Mouse (Mus musculus) kidney, embryonic 14.5 days (tissue): ENCODE results near the gene Ak9. TPM values are rescaled to one million over a fixed set of nuclear protein-coding genes. Genes with fewer than 3 reads are reported as not detected.
A peak's percentile ranks its signal among the peaks of the same experiment; 100 is the strongest.

Experiments used
- ATAC-seq: fragments of 200-750 bp; cut with Nextera tagmentation; 2 replicates; pipeline ENCODE4 v1.8.0; 2017; ENCODE audit warnings: moderate number of reproducible peaks, mild to moderate bottlenecking, moderate TSS enrichment, moderate library complexity; ENCODE audit not compliant: low FRiP score, low TSS enrichment
- H3K27ac ChIP-seq: fragments of 300-500 bp; sonication (generic); 2 replicates; pipeline ENCODE4 v1.5.1; 2014; ENCODE audit warnings: low read depth, mild to moderate bottlenecking, low read length, moderate library complexity, mixed read lengths
- H3K27me3 ChIP-seq: fragments of 300-500 bp; sonication (generic); 2 replicates; pipeline ENCODE4 v1.6.1; 2014; ENCODE audit warnings: mild to moderate bottlenecking, low read length; ENCODE audit not compliant: control insufficient read depth, insufficient read depth
- H3K36me3 ChIP-seq: fragments of 300-500 bp; sonication (generic); 2 replicates; pipeline ENCODE4 v1.6.1; 2014; ENCODE audit warnings: low read length, mixed read lengths; ENCODE audit not compliant: control insufficient read depth, insufficient read depth
- H3K4me1 ChIP-seq: fragments of 300-500 bp; sonication (generic); 2 replicates; pipeline ENCODE4 v1.6.1; 2014; ENCODE audit warnings: low read length, mixed read lengths; ENCODE audit not compliant: control insufficient read depth, insufficient read depth
- H3K4me2 ChIP-seq: fragments of 300-500 bp; sonication (generic); replicated peaks from 2 replicates; pipeline ENCODE4 v1.6.1; 2014; ENCODE audit warnings: low read depth, mild to moderate bottlenecking, low read length
- H3K4me3 ChIP-seq: fragments of 300-500 bp; sonication (generic); 2 replicates; pipeline ENCODE4 v1.5.1; 2014; ENCODE audit warnings: mild to moderate bottlenecking, low read length
- H3K9ac ChIP-seq: fragments of 300-500 bp; sonication (generic); 2 replicates; pipeline ENCODE4 v1.6.1; 2014; ENCODE audit warnings: low read depth, mild to moderate bottlenecking, low read length, moderate library complexity
- H3K9me3 ChIP-seq: fragments of 300-500 bp; sonication (generic); 2 replicates; pipeline ENCODE4 v1.6.1; 2016; ENCODE audit warnings: low read length; ENCODE audit not compliant: control insufficient read depth
- WGBS: fragments of 180-500 bp; shearing (Covaris S2); extraction: QIAGEN DNeasy Blood & Tissue Kit; methylation state at CpG from one replicate; pipeline ENCODE4 v1.1.7; 2014; 5-methylcytosine and 5-hydroxymethylcytosine counted together
- polyA plus RNA-seq: library from polyadenylated mRNA; unstranded; fragments of >200 nt; fragmentation: Nextera tagmentation; extraction: Ambion mirVana; gene quantifications from 2 replicates; pipeline ENCODE4 v1.2.1, GENCODE M21; 2014

Ak9 gene
- polyA plus RNA-seq, 1 experiment from 2014 or later = not detected

DNA sequence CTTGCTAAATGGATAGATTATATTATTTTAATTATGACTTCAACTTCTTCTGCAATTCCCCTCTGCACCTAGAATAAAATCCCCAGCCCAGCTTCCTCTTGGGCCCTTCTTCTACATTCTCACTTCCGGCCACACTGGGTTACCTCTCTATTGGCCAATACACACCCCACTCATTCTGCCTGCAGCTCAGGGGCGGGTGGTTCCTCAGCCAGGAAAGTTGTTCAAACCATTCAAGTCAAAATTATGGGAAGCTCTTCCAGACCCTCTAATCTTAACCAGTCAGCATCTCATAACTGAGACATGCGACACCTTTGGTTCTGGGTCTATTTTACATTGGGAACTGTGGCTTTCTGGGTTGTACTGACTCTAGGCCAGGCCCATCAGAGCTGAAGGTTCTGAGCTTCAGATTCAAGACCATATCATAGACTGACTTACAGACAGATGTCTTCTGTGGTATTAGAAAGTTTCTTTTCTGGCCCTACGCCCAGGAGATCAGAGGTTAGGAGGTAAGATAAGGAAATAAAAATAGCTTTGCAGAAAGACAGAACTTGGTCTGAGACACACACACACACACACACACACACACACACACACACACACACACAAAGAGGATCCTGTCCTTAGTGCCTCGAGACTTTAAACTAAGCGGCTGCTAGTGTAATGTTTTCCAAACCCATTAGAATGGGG is 170.1 kb downstream of the Ak9 start:
- Histone ChIP-seq H3K27me3 (no peaks in the 10 kb centered on the region), H3K36me3 (no peaks in the 10 kb centered on the region), H3K4me3 (no peak overlapping the region), H3K9me3 (no peaks in the 10 kb centered on the region), H3K9ac (no peak overlapping the region), H3K27ac (no peak overlapping the region), H3K4me2 (no peak overlapping the region), H3K4me1 (0 out of 2 replicates have a peak, but pooled peaks cover 9% of the 10 kb centered on the region)
- 88% methylated on average over 6 of the region's 6 CpGs for WGBS
- ATAC-seq = no peak

DNA sequence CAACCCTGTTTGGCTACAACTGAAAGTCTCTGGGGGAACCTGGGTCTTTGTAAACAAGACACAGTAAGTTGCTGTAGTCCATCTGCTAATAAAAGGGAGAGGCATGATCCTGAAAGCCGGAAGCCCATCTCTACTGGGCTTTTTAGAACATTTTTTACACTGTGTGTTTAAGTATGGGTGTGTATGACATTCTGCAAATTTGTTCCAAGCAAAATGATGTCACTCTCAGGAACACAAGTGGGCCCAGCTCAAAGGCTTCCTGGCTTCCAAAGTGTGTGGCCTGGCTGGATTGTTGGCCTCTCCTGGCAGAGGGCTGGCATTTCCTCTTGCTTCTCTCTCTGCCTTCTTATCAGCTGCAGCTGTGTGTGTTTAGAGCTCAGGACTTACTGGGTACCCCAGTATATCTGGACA is 171.2 kb downstream of the Ak9 start:
- no peak overlapping the region for H3K27ac ChIP-seq
- H3K9ac ChIP-seq = no peak overlapping the region
- no peak overlapping the region; the same call in 1 of the 2 replicates for H3K4me2 ChIP-seq
- no peak overlapping the region for H3K4me3 ChIP-seq
- 0 out of 2 replicates have a peak, but pooled peaks cover 9% of the 10 kb centered on the region for H3K4me1 ChIP-seq
- ATAC-seq = no peak
- 65% methylated on average over 1 of the region's 1 CpGs for WGBS
- no peaks in the 10 kb centered on the region for H3K27me3 ChIP-seq
- no peaks in the 10 kb centered on the region for H3K9me3 ChIP-seq
- no peaks in the 10 kb centered on the region; the same call in 1 of the 2 replicates for H3K36me3 ChIP-seq

DNA sequence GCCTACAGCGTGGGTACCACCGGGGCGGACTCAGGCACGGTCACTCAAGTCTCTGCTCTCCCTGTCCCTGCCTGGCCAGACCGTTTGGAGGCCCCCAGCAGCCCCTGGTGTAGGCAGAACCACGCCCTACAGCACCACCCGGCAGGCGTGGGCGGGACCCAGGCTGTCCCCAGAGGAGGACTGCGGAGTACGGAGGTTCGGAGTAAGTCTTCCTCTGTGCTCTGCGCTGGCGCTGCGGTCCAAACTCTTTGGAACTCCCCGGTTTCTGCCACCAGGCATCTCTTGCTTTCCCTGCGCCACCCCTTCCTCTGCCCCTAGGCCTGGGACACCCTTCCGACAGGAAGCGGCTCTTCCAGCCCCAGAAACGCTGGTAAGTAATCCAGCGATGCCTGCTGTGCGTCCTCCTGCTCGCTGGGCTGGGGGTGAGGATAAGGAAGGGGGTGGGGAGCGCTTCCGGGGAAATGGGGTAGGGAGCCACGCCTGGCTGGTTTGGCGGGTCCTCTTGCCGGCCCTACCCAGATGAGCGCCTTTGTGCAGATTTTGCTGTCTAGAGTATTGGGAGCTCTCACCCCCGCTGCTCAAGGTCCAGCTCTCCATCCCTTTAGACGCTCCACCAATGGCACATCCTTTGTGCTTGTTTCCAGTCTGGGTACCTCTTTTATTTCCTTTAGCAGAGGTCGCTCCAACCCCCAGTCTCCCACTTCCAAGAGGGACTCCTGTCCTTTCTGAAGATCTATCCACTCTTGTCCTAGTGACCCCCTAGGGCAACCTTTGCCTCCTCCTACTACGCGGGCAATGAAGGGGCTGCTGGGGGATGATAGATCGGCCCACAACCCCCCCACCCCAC is 172.6 kb downstream of the Ak9 start, which contains the start of gene Mical1:
Gene Mical1 (plus strand): TSS at position 144 of the 847 bp plus-strand sequence.
- Histone ChIP-seq H3K9ac (peak within 1 kb of the TSS; percentile 67), H3K4me1 (0 out of 2 replicates have a peak, but pooled peaks cover 9% of the 10 kb centered on the region)
- ATAC-seq = peak; percentile 86

DNA sequence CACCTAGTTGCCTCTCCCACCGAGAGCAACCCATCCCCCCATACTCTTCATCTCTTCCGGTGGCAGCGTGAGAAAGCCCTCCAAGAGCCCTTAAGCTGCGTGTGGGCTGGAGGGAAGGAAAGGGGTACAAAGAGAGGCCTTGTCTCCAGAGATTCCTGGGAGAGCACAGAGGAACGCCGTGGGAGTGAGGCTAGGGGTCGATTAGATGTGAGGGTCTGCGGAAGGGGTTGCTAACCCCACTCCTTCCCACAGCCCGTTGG is 173.2 kb downstream of the Ak9 start:
- peak overlapping the region; percentile 59; the same call in 1 of the 2 replicates for H3K27ac ChIP-seq
- peak overlapping the region; percentile 85 for H3K4me2 ChIP-seq
- H3K9me3 ChIP-seq = no peaks in the 10 kb centered on the region
- H3K27me3 ChIP-seq = no peaks in the 10 kb centered on the region
- ATAC-seq = peak; percentile 4; the same call in 1 of the 2 replicates
- peaks cover 8% of the 10 kb centered on the region; the same call in 1 of the 2 replicates for H3K36me3 ChIP-seq
- H3K9ac ChIP-seq = peak overlapping the region; percentile 67
- peak overlapping the region; percentile 52 for H3K4me3 ChIP-seq
- 0 out of 2 replicates have a peak, but pooled peaks cover 9% of the 10 kb centered on the region for H3K4me1 ChIP-seq
- 0% methylated on average over 9 of the region's 9 CpGs for WGBS

More for the DNA sequence above, 172.6 kb downstream of the Ak9 start, which contains the start of gene Mical1:
- Histone ChIP-seq H3K36me3 (peaks cover 6% of the 10 kb centered on the region; the same call in 1 of the 2 replicates), H3K4me3 (peak within 1 kb of the TSS; percentile 52), H3K27ac (peak within 1 kb of the TSS; percentile 59), H3K4me2 (peak within 1 kb of the TSS; percentile 85), H3K9me3 (no peaks in the 10 kb centered on the region), H3K27me3 (no peaks in the 10 kb centered on the region)
- WGBS = under 1% methylated on average over 30 of the region's 35 CpGs

DNA sequence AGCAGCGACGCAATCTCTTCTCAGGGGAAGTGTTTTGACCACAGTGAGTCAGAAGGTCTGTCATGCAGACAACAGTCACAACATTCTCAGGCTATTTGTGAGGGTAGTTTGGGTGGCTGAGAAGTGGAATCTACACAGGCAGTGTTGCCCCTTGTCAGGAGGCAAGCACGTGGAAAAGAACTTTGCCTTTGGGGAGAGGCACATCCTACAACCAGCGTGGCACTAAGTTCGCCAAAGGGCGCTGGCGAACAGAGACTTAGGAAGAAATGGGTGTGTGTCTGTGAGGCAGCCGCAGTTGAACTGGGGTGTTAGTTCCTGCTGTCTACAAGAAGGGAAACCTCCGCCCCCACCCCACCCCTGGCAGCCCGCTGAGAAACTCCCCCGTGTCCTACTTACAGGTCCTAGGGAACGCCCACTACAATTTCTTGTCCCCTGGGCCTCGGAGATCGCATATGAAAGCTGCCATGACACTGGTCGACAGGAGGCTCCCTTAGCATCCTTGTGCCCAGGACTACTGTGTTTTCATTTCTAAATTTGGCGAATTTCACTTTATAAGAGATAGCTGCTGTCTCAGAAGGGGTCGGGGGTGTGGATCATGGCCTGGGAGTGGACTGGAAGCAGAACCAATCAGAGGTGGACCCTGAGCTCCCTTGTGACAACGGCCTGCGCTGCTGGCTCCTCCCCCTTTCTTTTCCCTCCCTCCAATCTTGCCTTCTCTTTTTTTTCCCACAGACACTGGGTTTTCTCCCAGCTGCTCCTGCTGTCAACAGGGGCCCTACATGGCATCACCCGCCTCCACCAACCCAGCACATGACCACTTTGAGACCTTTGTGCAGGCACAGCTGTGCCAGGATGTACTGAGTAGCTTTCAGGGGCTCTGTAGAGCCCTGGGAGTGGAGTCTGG is 173.8 kb downstream of the Ak9 start:
- ATAC-seq = peak; percentile 83
- Histone ChIP-seq H3K4me2 (peak overlapping the region; percentile 85), H3K4me3 (peak overlapping the region; percentile 52), H3K27me3 (no peaks in the 10 kb centered on the region), H3K27ac (peak overlapping the region; percentile 59; the same call in 1 of the 2 replicates), H3K9ac (peak overlapping the region; percentile 67), H3K9me3 (no peaks in the 10 kb centered on the region), H3K36me3 (peaks cover 14% of the 10 kb centered on the region), H3K4me1 (0 out of 2 replicates have a peak, but pooled peaks cover 9% of the 10 kb centered on the region)
- WGBS = 4% methylated on average over 20 of the region's 20 CpGs

DNA sequence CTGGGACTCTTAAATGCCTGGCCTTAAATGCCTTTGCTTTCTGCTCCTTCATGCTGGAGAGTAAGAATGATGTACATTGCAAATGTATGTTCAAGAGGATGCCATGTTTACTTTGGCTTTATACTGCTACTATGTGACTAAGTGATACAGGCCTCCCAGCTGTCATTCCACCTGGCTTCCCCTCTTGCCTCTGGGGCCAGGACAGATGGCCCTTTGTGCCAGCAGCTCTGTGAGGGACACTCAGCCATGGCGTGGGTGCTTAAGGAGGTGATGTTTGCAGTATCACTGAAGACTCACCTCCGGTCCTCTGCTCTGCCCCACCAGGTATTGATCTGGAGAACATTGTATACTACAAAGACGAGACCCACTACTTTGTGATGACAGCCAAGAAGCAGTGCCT is 176.2 kb downstream of the Ak9 start:
- ATAC-seq = no peak

DNA sequence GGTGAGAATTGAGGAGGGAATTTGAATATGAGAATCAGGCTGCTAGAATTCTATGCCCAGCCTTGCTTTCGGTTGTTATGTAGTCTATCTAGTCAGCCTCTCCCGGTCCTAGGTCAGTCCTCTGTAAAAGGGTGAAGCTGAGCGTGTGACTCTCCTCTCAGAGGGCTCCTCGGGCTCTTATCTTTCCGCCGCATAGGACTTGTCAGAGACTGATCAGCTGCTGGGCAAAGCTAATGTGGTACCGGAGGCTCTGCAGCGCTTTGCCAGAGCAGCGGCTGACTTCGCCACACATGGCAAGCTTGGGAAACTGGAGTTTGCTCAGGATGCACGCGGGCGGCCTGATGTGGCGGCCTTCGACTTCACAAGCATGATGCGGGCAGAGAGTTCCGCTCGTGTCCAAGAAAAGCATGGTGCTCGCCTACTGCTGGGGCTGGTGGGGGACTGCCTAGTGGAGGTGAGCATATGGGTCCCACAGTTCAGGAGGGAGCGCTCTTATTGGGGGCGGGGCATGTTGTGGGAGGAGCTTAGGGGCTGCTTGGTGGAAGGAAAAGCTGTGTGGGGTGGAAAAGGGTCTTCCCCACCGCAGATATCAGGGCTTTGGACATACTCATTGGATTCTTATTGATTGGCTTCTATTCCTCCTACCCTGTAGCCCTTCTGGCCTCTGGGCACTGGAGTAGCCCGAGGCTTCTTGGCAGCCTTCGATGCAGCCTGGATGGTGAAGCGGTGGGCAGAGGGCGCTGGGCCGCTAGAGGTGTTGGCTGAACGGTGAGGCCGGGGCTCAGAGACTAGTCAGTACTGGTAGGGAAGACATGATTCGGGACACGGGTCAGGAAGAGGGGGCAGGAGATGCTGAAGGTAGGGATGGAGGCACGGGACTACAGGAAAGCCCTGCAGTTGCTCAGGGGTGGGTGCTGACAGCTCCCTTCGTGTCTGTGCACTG is 177.4 kb downstream of the Ak9 start:
- Histone ChIP-seq H3K9ac (no peak overlapping the region), H3K9me3 (no peaks in the 10 kb centered on the region), H3K4me3 (no peak overlapping the region), H3K4me2 (no peak overlapping the region), H3K27me3 (no peaks in the 10 kb centered on the region), H3K27ac (no peak overlapping the region), H3K4me1 (no peaks in the 10 kb centered on the region), H3K36me3 (peaks cover 48% of the 10 kb centered on the region)
- 74% methylated on average over 33 of the region's 33 CpGs for WGBS
- no peak for ATAC-seq

More for the DNA sequence above, 176.2 kb downstream of the Ak9 start:
- 84% methylated on average over 3 of the region's 3 CpGs for WGBS
- no peak overlapping the region for H3K4me2 ChIP-seq
- H3K9me3 ChIP-seq = no peaks in the 10 kb centered on the region
- peaks cover 36% of the 10 kb centered on the region for H3K36me3 ChIP-seq
- 0 out of 2 replicates have a peak, but pooled peaks cover 9% of the 10 kb centered on the region for H3K4me1 ChIP-seq
- H3K27ac ChIP-seq = no peak overlapping the region
- H3K4me3 ChIP-seq = no peak overlapping the region
- H3K9ac ChIP-seq = no peak overlapping the region
- H3K27me3 ChIP-seq = no peaks in the 10 kb centered on the region
